Mouse (Mus musculus) lung, postnatal 0 days (tissue): ENCODE measurements at regions not wholly inside any gene's neighbourhood (a gene's known extent, or its start where the extent isn't known, plus 50 kb on each side); places are given as distances from the start of the nearest gene placed in this dataset.

Source experiments
- CTCF ChIP-seq: IDR thresholded peaks from 2 replicates; pipeline ENCODE4 v1.5.1; 2016; ENCODE audit warnings: antibody characterized with exemption, mild to moderate bottlenecking
- EP300 ChIP-seq: IDR thresholded peaks from 2 replicates; pipeline ENCODE4 v1.6.1; 2016; ENCODE audit warnings: antibody characterized with exemption, mild to moderate bottlenecking, control low read depth

DNA sequence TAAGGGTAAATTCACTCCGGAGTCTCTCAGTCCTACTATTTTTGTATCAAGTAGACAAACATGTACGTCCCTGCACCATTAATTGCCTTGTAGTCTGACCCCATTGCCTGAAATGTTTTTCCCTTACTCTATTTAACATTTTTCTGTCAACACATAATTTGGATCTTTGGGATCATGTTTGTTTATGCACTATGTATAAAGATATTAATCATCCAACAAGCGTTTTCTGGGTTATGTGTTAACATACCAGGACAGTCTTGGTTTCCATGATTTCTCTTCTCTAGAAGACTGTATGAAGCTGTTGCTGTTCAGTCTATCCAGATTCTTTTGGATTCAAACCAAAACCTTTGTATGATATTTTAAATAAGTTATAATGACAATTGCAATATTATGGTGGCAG, 1492.3 kb upstream of the Igfbp7 start:
- TF ChIP-seq CTCF (no peak), EP300 (no peak)
